Mouse (Mus musculus) C2C12 (cell line): Measurements from ENCODE around the gene Lbx2. TPM values are rescaled to one million over a fixed set of nuclear protein-coding genes. Genes with fewer than 3 reads are reported as not detected.
A peak's percentile ranks its signal among the peaks of the same experiment; 100 is the strongest.

Source experiments
- H3K27me3 ChIP-seq: one replicate; pipeline ENCODE4 v1.6.1; 2011; ENCODE audit not compliant: control insufficient read depth, insufficient read depth, insufficient read length
- H3K36me3 ChIP-seq: one replicate; pipeline ENCODE4 v1.6.1; 2011; ENCODE audit not compliant: control insufficient read depth, insufficient read depth
- H3K4me3 ChIP-seq: one replicate; pipeline ENCODE4 v1.5.1; 2011; ENCODE audit warnings: mild to moderate bottlenecking, control low read depth; ENCODE audit not compliant: poor library complexity, insufficient read depth, severe bottlenecking
- H3K79me2 ChIP-seq: one replicate; pipeline ENCODE4 v1.6.1; 2011; ENCODE audit not compliant: control insufficient read depth, insufficient read depth
- H3K79me3 ChIP-seq: one replicate; pipeline ENCODE4 v1.6.1; 2011; ENCODE audit warnings: low read depth, control low read depth
- H3ac ChIP-seq: one replicate; pipeline ENCODE3; 2011; ENCODE audit warnings: low read depth; ENCODE audit not compliant: control insufficient read depth, insufficient read length
- CEBPB ChIP-seq: IDR thresholded peaks from one replicate; pipeline ENCODE4 v1.6.1; 2011; ENCODE audit warnings: low read depth, mild to moderate bottlenecking, control low read depth, moderate library complexity
- CTCF ChIP-seq: IDR thresholded peaks from one replicate; pipeline ENCODE4 v1.5.1; 2011; ENCODE audit not compliant: control insufficient read depth, insufficient read depth, insufficient read length
- FOSL1 ChIP-seq: IDR thresholded peaks from one replicate; pipeline ENCODE4 v1.8.0; 2011; ENCODE audit warnings: mild to moderate bottlenecking, low read length; ENCODE audit not compliant: poor library complexity, insufficient read depth, severe bottlenecking
- MAX ChIP-seq: IDR thresholded peaks from one replicate; pipeline ENCODE4 v1.6.1; 2011; ENCODE audit warnings: mild to moderate bottlenecking, control low read depth
- MYOD1 ChIP-seq: IDR thresholded peaks from one replicate; pipeline ENCODE4 v1.6.1; 2011; ENCODE audit warnings: low read depth; ENCODE audit not compliant: control insufficient read depth, insufficient read length
- MYOG ChIP-seq: IDR thresholded peaks from one replicate; pipeline ENCODE4 v1.6.1; 2011; ENCODE audit not compliant: control insufficient read depth, insufficient read length; ENCODE audit errors: extremely low read depth
- USF1 ChIP-seq: IDR thresholded peaks from one replicate; pipeline ENCODE4 v1.6.1; 2011; ENCODE audit warnings: low read depth, mild to moderate bottlenecking, control low read depth, moderate library complexity
- polyA plus RNA-seq: library from polyadenylated mRNA; unstranded; fragments of >200 nt; fragmentation: generic; extraction: Trizol; gene quantifications from one replicate; pipeline ENCODE4 v1.2.1, GENCODE M21; 2012; ENCODE audit warnings: missing spikeins

The Lbx2 gene
- polyA plus RNA-seq, 1 experiment = 0.11 TPM

- no peaks in the 10 kb centered on the region for H3K27me3 ChIP-seq
- H3K36me3 ChIP-seq = peaks cover 43% of the 10 kb centered on the region
- peak within 1 kb of the TSS; percentile 92 for H3ac ChIP-seq
- peak within 1 kb of the TSS; percentile 86 for H3K4me3 ChIP-seq
- H3K79me2 ChIP-seq = peaks cover 63% of the 10 kb centered on the region
- TF ChIP-seq MAX (peak; percentile 74), CTCF (peak; percentile 91), MYOG (no peak), USF1 (no peak), FOSL1 (no peak), CEBPB (peak; percentile 12)
- peaks cover 22% of the 10 kb centered on the region for H3K79me3 ChIP-seq
These were observed 29.0 kb downstream of the Lbx2 start, which contains the start of gene Mogs for GRCm38 (mm10) chr6:83115011-83115671. Gene Mogs, plus strand, starts transcription at chr6:83115496.

- H3K79me2 ChIP-seq = peaks cover 63% of the 10 kb centered on the region
- peaks cover 24% of the 10 kb centered on the region for H3K79me3 ChIP-seq
- no peaks in the 10 kb centered on the region for H3K27me3 ChIP-seq
- no peak for TF ChIP-seq FOSL1
- TF ChIP-seq MYOD1 = no peak
- no peak for TF ChIP-seq MYOG
- no peak for TF ChIP-seq USF1
- H3K36me3 ChIP-seq = peaks cover 36% of the 10 kb centered on the region
- H3ac ChIP-seq = peak overlapping the region; percentile 92
- H3K4me3 ChIP-seq = peak overlapping the region; percentile 86
These were observed 29.7 kb downstream of the Lbx2 start for GRCm38 (mm10) chr6:83115682-83116372.

- H3K4me3 ChIP-seq = peak overlapping the region; percentile 86
- H3K36me3 ChIP-seq = peaks cover 29% of the 10 kb centered on the region
- TF ChIP-seq FOSL1 = no peak
- TF ChIP-seq CEBPB = no peak
- no peak for TF ChIP-seq MYOG
- TF ChIP-seq MAX = no peak
- no peak for TF ChIP-seq USF1
- TF ChIP-seq MYOD1 = no peak
- no peak for TF ChIP-seq CTCF
- no peaks in the 10 kb centered on the region for H3K27me3 ChIP-seq
- peak overlapping the region; percentile 92 for H3ac ChIP-seq
- H3K79me3 ChIP-seq = peaks cover 24% of the 10 kb centered on the region
- peaks cover 62% of the 10 kb centered on the region for H3K79me2 ChIP-seq
These were observed 30.4 kb downstream of the Lbx2 start for GRCm38 (mm10) chr6:83116373-83117164.

- Histone ChIP-seq H3K4me3 (no peak overlapping the region), H3K79me2 (peaks cover 62% of the 10 kb centered on the region), H3K27me3 (no peaks in the 10 kb centered on the region), H3ac (no peak overlapping the region), H3K36me3 (peaks cover 28% of the 10 kb centered on the region), H3K79me3 (peaks cover 24% of the 10 kb centered on the region)
- TF ChIP-seq USF1 (no peak), CEBPB (no peak), CTCF (no peak), MYOG (no peak), FOSL1 (no peak), MYOD1 (no peak), MAX (no peak)
These were observed 30.9 kb downstream of the Lbx2 start for GRCm38 (mm10) chr6:83117165-83117438.

- Histone ChIP-seq H3K79me3 (peaks cover 24% of the 10 kb centered on the region), H3K4me3 (no peak overlapping the region), H3K27me3 (no peaks in the 10 kb centered on the region), H3ac (no peak overlapping the region), H3K79me2 (peaks cover 67% of the 10 kb centered on the region), H3K36me3 (peaks cover 28% of the 10 kb centered on the region)
- TF ChIP-seq CEBPB (no peak), FOSL1 (no peak), MYOG (no peak), MAX (no peak), CTCF (no peak), MYOD1 (no peak), USF1 (no peak)
These were observed 31.4 kb downstream of the Lbx2 start for GRCm38 (mm10) chr6:83117616-83118015.
